Mouse (Mus musculus): Measurements from ENCODE around the gene Fam196a. TPM values are rescaled to one million over a fixed set of nuclear protein-coding genes. Genes with fewer than 3 reads are reported as not detected.

Gene Fam196a
- polyA plus RNA-seq, 1 experiment = 0.27 TPM

GRCm38 (mm10) chr7:134943063-134943462, 4.8 kb upstream of the Fam196a start:
- TF ChIP-seq USF1 (IDR thresholded peaks at IDR 0.05; ENCODE audit: low read depth) (no peak), CTCF (IDR thresholded peaks at IDR 0.05; ENCODE audit: control insufficient read depth, insufficient read depth, insufficient read length) (no peak), MAX (IDR thresholded peaks at IDR 0.05) (no peak), FOSL1 (IDR thresholded peaks at IDR 0.05; ENCODE audit: insufficient read depth, low read length, poor library complexity, severe bottlenecking) (no peak), MYOD1 (IDR thresholded peaks at IDR 0.05; ENCODE audit: control insufficient read depth, insufficient read length, low read depth) (no peak), CEBPB (IDR thresholded peaks at IDR 0.05; ENCODE audit: low read depth) (no peak), MYOG (IDR thresholded peaks at IDR 0.05; ENCODE audit: control insufficient read depth, extremely low read depth, insufficient read length) (no peak)

GRCm38 (mm10) chr7:134941891-134942290, 3.7 kb upstream of the Fam196a start:
- Histone ChIP-seq H3ac (ENCODE audit: control insufficient read depth, insufficient read length, low read depth) (no peak overlapping the region), H3K4me3 (ENCODE audit: insufficient read depth, poor library complexity, severe bottlenecking) (no peak overlapping the region), H3K36me3 (ENCODE audit: control insufficient read depth, insufficient read depth) (no peaks in the 10 kb centered on the region), H3K27me3 (ENCODE audit: control insufficient read depth, insufficient read depth, insufficient read length) (no peaks in the 10 kb centered on the region), H3K79me3 (ENCODE audit: low read depth) (no peaks in the 10 kb centered on the region), H3K79me2 (ENCODE audit: control insufficient read depth, insufficient read depth) (no peaks in the 10 kb centered on the region)
- TF ChIP-seq FOSL1 (IDR thresholded peaks at IDR 0.05; ENCODE audit: insufficient read depth, low read length, poor library complexity, severe bottlenecking) = no peak
- TF ChIP-seq MYOG (IDR thresholded peaks at IDR 0.05; ENCODE audit: control insufficient read depth, extremely low read depth, insufficient read length) = no peak
- TF ChIP-seq CTCF (IDR thresholded peaks at IDR 0.05; ENCODE audit: control insufficient read depth, insufficient read depth, insufficient read length) = no peak
- TF ChIP-seq MAX (IDR thresholded peaks at IDR 0.05) = no peak
- TF ChIP-seq CEBPB (IDR thresholded peaks at IDR 0.05; ENCODE audit: low read depth) = no peak
- TF ChIP-seq MYOD1 (IDR thresholded peaks at IDR 0.05; ENCODE audit: control insufficient read depth, insufficient read length, low read depth) = no peak
- no peak for TF ChIP-seq USF1 (IDR thresholded peaks at IDR 0.05; ENCODE audit: low read depth)

More at GRCm38 (mm10) chr7:134943063-134943462, 4.8 kb upstream of the Fam196a start:
- no peak overlapping the region for H3K4me3 ChIP-seq (ENCODE audit: insufficient read depth, poor library complexity, severe bottlenecking)
- no peaks in the 10 kb centered on the region for H3K27me3 ChIP-seq (ENCODE audit: control insufficient read depth, insufficient read depth, insufficient read length)
- H3K79me2 ChIP-seq (ENCODE audit: control insufficient read depth, insufficient read depth) = no peaks in the 10 kb centered on the region
- no peak overlapping the region for H3ac ChIP-seq (ENCODE audit: control insufficient read depth, insufficient read length, low read depth)
- H3K36me3 ChIP-seq (ENCODE audit: control insufficient read depth, insufficient read depth) = no peaks in the 10 kb centered on the region
- H3K79me3 ChIP-seq (ENCODE audit: low read depth) = no peaks in the 10 kb centered on the region

DNA sequence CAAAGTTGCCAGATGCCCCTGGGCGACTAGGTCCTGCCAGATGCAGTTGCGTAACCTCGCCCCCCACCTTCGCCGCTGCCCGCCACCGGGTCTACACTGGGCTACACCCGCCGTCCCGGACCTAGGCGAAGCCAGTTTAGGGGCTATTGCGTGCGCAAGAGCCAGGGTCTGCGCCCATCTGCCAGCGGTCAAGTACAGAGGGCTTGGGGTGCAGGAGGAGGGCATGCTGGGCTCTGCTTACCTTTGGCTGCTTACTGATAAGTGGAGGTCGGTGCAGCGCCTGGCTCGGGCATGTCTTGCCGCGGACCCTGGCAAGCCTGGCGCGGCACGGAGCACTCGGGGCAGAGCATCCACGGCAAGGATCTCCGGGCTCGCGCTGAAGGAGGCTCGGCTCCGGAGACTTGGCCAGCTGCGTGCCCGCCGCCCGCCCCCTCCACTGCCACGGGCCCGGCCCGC, 731 bp downstream of the Fam196a start:
- H3K27me3 ChIP-seq (ENCODE audit: control insufficient read depth, insufficient read depth, insufficient read length) = no peaks in the 10 kb centered on the region
- TF ChIP-seq USF1 (IDR thresholded peaks at IDR 0.05; ENCODE audit: low read depth) (no peak), FOSL1 (IDR thresholded peaks at IDR 0.05; ENCODE audit: insufficient read depth, low read length, poor library complexity, severe bottlenecking) (no peak), MAX (IDR thresholded peaks at IDR 0.05) (no peak), CTCF (IDR thresholded peaks at IDR 0.05; ENCODE audit: control insufficient read depth, insufficient read depth, insufficient read length) (no peak), CEBPB (IDR thresholded peaks at IDR 0.05; ENCODE audit: low read depth) (no peak), MYOD1 (IDR thresholded peaks at IDR 0.05; ENCODE audit: control insufficient read depth, insufficient read length, low read depth) (no peak), MYOG (IDR thresholded peaks at IDR 0.05; ENCODE audit: control insufficient read depth, extremely low read depth, insufficient read length) (no peak)
- no peak overlapping the region for H3K4me3 ChIP-seq (ENCODE audit: insufficient read depth, poor library complexity, severe bottlenecking)
- no peak overlapping the region for H3ac ChIP-seq (ENCODE audit: control insufficient read depth, insufficient read length, low read depth)
- H3K36me3 ChIP-seq (ENCODE audit: control insufficient read depth, insufficient read depth) = no peaks in the 10 kb centered on the region
- H3K79me3 ChIP-seq (ENCODE audit: low read depth) = no peaks in the 10 kb centered on the region
- H3K79me2 ChIP-seq (ENCODE audit: control insufficient read depth, insufficient read depth) = no peaks in the 10 kb centered on the region

- no peaks in the 10 kb centered on the region for H3K36me3 ChIP-seq (ENCODE audit: control insufficient read depth, insufficient read depth)
- no peaks in the 10 kb centered on the region for H3K27me3 ChIP-seq (ENCODE audit: control insufficient read depth, insufficient read depth, insufficient read length)
- no peak overlapping the region for H3K4me3 ChIP-seq (ENCODE audit: insufficient read depth, poor library complexity, severe bottlenecking)
- H3K79me2 ChIP-seq (ENCODE audit: control insufficient read depth, insufficient read depth) = no peaks in the 10 kb centered on the region
- H3K79me3 ChIP-seq (ENCODE audit: low read depth) = no peaks in the 10 kb centered on the region
- no peak overlapping the region for H3ac ChIP-seq (ENCODE audit: control insufficient read depth, insufficient read length, low read depth)
- TF ChIP-seq CEBPB (IDR thresholded peaks at IDR 0.05; ENCODE audit: low read depth) (no peak), USF1 (IDR thresholded peaks at IDR 0.05; ENCODE audit: low read depth) (no peak), MAX (IDR thresholded peaks at IDR 0.05) (no peak)
These were observed 6.3 kb downstream of the Fam196a start for GRCm38 (mm10) chr7:134931886-134932285.

DNA sequence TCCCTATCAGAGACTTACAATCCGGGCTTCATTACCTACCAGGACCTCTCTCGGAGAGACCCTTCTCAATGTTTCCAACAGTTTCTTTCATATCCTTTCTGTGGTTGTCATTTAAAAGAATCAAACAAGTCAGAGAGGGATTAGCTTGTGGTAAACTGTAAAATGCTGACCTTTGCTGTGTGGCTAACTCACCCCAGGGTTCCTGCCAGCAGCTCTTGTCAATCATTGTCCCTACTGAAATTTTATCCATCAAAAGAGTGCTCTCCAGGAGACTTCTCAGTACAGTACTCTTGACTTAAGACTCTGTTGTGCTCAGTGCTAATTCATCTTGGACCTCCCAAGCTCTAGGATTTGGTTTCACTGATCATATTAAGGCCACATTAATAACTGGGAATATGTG, 36.2 kb downstream of the Fam196a start:
- TF ChIP-seq FOSL1 (IDR thresholded peaks at IDR 0.05; ENCODE audit: insufficient read depth, low read length, poor library complexity, severe bottlenecking) (no peak), MYOD1 (IDR thresholded peaks at IDR 0.05; ENCODE audit: control insufficient read depth, insufficient read length, low read depth) (peak; percentile 82)
- Histone ChIP-seq H3ac (ENCODE audit: control insufficient read depth, insufficient read length, low read depth) (no peak overlapping the region), H3K27me3 (ENCODE audit: control insufficient read depth, insufficient read depth, insufficient read length) (no peaks in the 10 kb centered on the region), H3K4me3 (ENCODE audit: insufficient read depth, poor library complexity, severe bottlenecking) (no peak overlapping the region), H3K79me2 (ENCODE audit: control insufficient read depth, insufficient read depth) (no peaks in the 10 kb centered on the region), H3K79me3 (ENCODE audit: low read depth) (no peaks in the 10 kb centered on the region), H3K36me3 (ENCODE audit: control insufficient read depth, insufficient read depth) (no peaks in the 10 kb centered on the region)

DNA sequence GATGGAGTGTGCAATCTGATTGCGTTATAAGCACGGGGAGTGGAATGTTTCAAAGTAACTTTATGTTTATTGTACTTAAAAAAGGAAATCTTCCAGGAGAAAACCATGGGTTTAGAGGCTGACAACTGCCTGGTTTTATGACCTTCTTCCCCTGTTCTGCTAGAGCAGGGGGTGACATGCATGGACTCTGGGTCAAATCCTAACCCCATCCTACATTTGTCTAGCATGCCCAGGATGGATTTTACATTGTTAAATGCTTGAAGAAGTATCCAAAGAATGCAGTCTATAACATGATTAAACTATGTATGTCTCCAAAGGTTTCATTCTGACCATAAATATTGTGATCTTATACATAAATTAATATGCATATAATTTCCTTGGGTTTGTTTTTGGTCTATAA, 38.8 kb downstream of the Fam196a start:
- H3K79me3 ChIP-seq (ENCODE audit: low read depth) = no peaks in the 10 kb centered on the region
- no peak overlapping the region for H3K4me3 ChIP-seq (ENCODE audit: insufficient read depth, poor library complexity, severe bottlenecking)
- TF ChIP-seq USF1 (IDR thresholded peaks at IDR 0.05; ENCODE audit: low read depth) (no peak), CTCF (IDR thresholded peaks at IDR 0.05; ENCODE audit: control insufficient read depth, insufficient read depth, insufficient read length) (no peak), MAX (IDR thresholded peaks at IDR 0.05) (no peak), CEBPB (IDR thresholded peaks at IDR 0.05; ENCODE audit: low read depth) (no peak), MYOD1 (IDR thresholded peaks at IDR 0.05; ENCODE audit: control insufficient read depth, insufficient read length, low read depth) (no peak), FOSL1 (IDR thresholded peaks at IDR 0.05; ENCODE audit: insufficient read depth, low read length, poor library complexity, severe bottlenecking) (no peak), MYOG (IDR thresholded peaks at IDR 0.05; ENCODE audit: control insufficient read depth, extremely low read depth, insufficient read length) (no peak)
- no peaks in the 10 kb centered on the region for H3K36me3 ChIP-seq (ENCODE audit: control insufficient read depth, insufficient read depth)
- no peaks in the 10 kb centered on the region for H3K79me2 ChIP-seq (ENCODE audit: control insufficient read depth, insufficient read depth)
- H3K27me3 ChIP-seq (ENCODE audit: control insufficient read depth, insufficient read depth, insufficient read length) = no peaks in the 10 kb centered on the region
- H3ac ChIP-seq (ENCODE audit: control insufficient read depth, insufficient read length, low read depth) = no peak overlapping the region
